Mouse (Mus musculus) brown adipose tissue, adult 24 weeks (tissue): Measurements from ENCODE around the gene Esrra. TPM values are rescaled to one million over a fixed set of nuclear protein-coding genes. Genes with fewer than 3 reads are reported as not detected.

Experiments used
- H3K27ac ChIP-seq: fragments of 200-500 bp; replicated peaks from 2 replicates; pipeline ENCODE4 v1.5.1; 2012; ENCODE audit warnings: low read depth, mild to moderate bottlenecking, low read length
- H3K4me1 ChIP-seq: fragments of 200-500 bp; 2 replicates; pipeline ENCODE4 v1.6.1; 2012; ENCODE audit warnings: low read length, mixed read lengths; ENCODE audit not compliant: control insufficient read depth, insufficient read depth, insufficient read length
- H3K4me3 ChIP-seq: fragments of 200-500 bp; 2 replicates; pipeline ENCODE4 v1.5.1; 2012; ENCODE audit warnings: low read depth, mild to moderate bottlenecking, low read length, moderate library complexity; ENCODE audit not compliant: insufficient read depth
- polyA plus RNA-seq: library from polyadenylated mRNA; stranded (reverse); fragments of >200 nt; gene quantifications from 2 replicates; pipeline ENCODE4 v1.2.4, GENCODE M21; 2012; ENCODE audit not compliant: missing spikeins, insufficient read depth, insufficient read length

The Esrra gene
- polyA plus RNA-seq, 1 experiment: 86.4 TPM

GRCm38 (mm10) chr19:6949532-6949931 lies 27.9 kb upstream of the Esrra start:
- H3K4me1 ChIP-seq: peaks cover 10% of the 10 kb centered on the region
- no peak overlapping the region for H3K27ac ChIP-seq
- no peak overlapping the region for H3K4me3 ChIP-seq

- Histone ChIP-seq H3K4me1 (peaks cover 8% of the 10 kb centered on the region), H3K4me3 (no peak overlapping the region), H3K27ac (no peak overlapping the region)
Measured at GRCm38 (mm10) chr19:6948186-6948585, 26.6 kb upstream of the Esrra start.

- H3K27ac ChIP-seq: no peak overlapping the region
- H3K4me1 ChIP-seq: peaks cover 4% of the 10 kb centered on the region
- no peak overlapping the region for H3K4me3 ChIP-seq
Measured at GRCm38 (mm10) chr19:6947742-6948141, 26.1 kb upstream of the Esrra start.

GRCm38 (mm10) chr19:6943709-6944108 lies 22.1 kb upstream of the Esrra start:
- H3K4me3 ChIP-seq: no peak overlapping the region
- peaks cover 5% of the 10 kb centered on the region; the same call in 1 of the 2 replicates for H3K4me1 ChIP-seq
- H3K27ac ChIP-seq: no peak overlapping the region

GRCm38 (mm10) chr19:6942764-6943163 lies 21.2 kb upstream of the Esrra start:
- H3K27ac ChIP-seq: peak overlapping the region; percentile 79
- H3K4me3 ChIP-seq: peak overlapping the region; percentile 70

GRCm38 (mm10) chr19:6942249-6942691 lies 20.7 kb upstream of the Esrra start, which contains the start of gene Gpr137:
TSS of gene Gpr137 (minus strand) at chr19:6942480.
- Histone ChIP-seq H3K27ac (peak within 1 kb of the TSS; percentile 84), H3K4me1 (peaks cover 5% of the 10 kb centered on the region; the same call in 1 of the 2 replicates), H3K4me3 (peak within 1 kb of the TSS; percentile 82)

More at GRCm38 (mm10) chr19:6942764-6943163, 21.2 kb upstream of the Esrra start:
- H3K4me1 ChIP-seq: peaks cover 5% of the 10 kb centered on the region; the same call in 1 of the 2 replicates

- peak within 1 kb of the TSS; percentile 82 for H3K4me3 ChIP-seq
- H3K4me1 ChIP-seq: peaks cover 5% of the 10 kb centered on the region; the same call in 1 of the 2 replicates
- H3K27ac ChIP-seq: peak within 1 kb of the TSS; percentile 84
Measured at GRCm38 (mm10) chr19:6941372-6942248, 20.0 kb upstream of the Esrra start, which contains the start of gene Bad. TSS of gene Bad (plus strand) at chr19:6941861.

GRCm38 (mm10) chr19:6940396-6941351 lies 19.1 kb upstream of the Esrra start:
- H3K4me3 ChIP-seq: peak overlapping the region; percentile 82
- peaks cover 5% of the 10 kb centered on the region; the same call in 1 of the 2 replicates for H3K4me1 ChIP-seq
- peak overlapping the region; percentile 72 for H3K27ac ChIP-seq

GRCm38 (mm10) chr19:6939106-6940002 lies 17.7 kb upstream of the Esrra start:
- Histone ChIP-seq H3K4me1 (peaks cover 5% of the 10 kb centered on the region; the same call in 1 of the 2 replicates), H3K4me3 (no peak overlapping the region), H3K27ac (no peak overlapping the region)

- Histone ChIP-seq H3K27ac (no peak overlapping the region), H3K4me3 (no peak overlapping the region), H3K4me1 (peaks cover 14% of the 10 kb centered on the region; the same call in 1 of the 2 replicates)
Measured at GRCm38 (mm10) chr19:6937541-6938465, 16.2 kb upstream of the Esrra start.

- Histone ChIP-seq H3K4me1 (peaks cover 17% of the 10 kb centered on the region; the same call in 1 of the 2 replicates), H3K4me3 (no peak overlapping the region), H3K27ac (no peak overlapping the region)
Measured at GRCm38 (mm10) chr19:6936299-6936698, 14.7 kb upstream of the Esrra start.

GRCm38 (mm10) chr19:6934195-6934977 lies 12.8 kb upstream of the Esrra start, which contains the start of gene Kcnk4:
TSS of gene Kcnk4 (minus strand) at chr19:6934515.
- Histone ChIP-seq H3K4me1 (peaks cover 12% of the 10 kb centered on the region; the same call in 1 of the 2 replicates), H3K4me3 (peak within 1 kb of the TSS; percentile 47), H3K27ac (no peak within 1 kb of the TSS)
